Mouse (Mus musculus) ES-E14 (cell line): Measurements from ENCODE around the gene Slc7a3. TPM values are rescaled to one million over a fixed set of nuclear protein-coding genes. Genes with fewer than 3 reads are reported as not detected.
A peak's percentile ranks its signal among the peaks of the same experiment; 100 is the strongest.

ENCODE experiments used
- DNase-seq: peaks from one replicate; pipeline ENCODE4 v3.0.0-alpha.2; 2013; ENCODE audit warnings: low read depth, low spot score
- H3K27ac ChIP-seq: 2 replicates; pipeline ENCODE4 v1.5.1; 2012; ENCODE audit warnings: low read depth, mild to moderate bottlenecking, low read length, moderate library complexity, mixed read lengths; ENCODE audit not compliant: poor library complexity, insufficient read depth, severe bottlenecking
- H3K36me3 ChIP-seq: 2 replicates; pipeline ENCODE4 v1.6.1; 2012; ENCODE audit warnings: mild to moderate bottlenecking, low read length, moderate library complexity, mixed read lengths; ENCODE audit not compliant: control insufficient read depth, poor library complexity, insufficient read depth, severe bottlenecking
- H3K4me1 ChIP-seq, 2 experiments: fragments of 150-350 bp in 1 of 2; sonication (generic) in 1 of 2; 2 replicates each; pipeline ENCODE4 v1.6.1; 2012; ENCODE audit warnings: low read length in 2 of 2, mild to moderate bottlenecking in 1 of 2, mixed read lengths in 1 of 2; ENCODE audit not compliant: control insufficient read depth in 2 of 2, insufficient read depth in 2 of 2, poor library complexity in 1 of 2
- H3K4me3 ChIP-seq, 2 experiments: fragments of 150-350 bp in 1 of 2; sonication (generic) in 1 of 2; 2 replicates each; pipeline ENCODE4 v1.5.1; 2012; ENCODE audit warnings: low read length in 2 of 2, low read depth in 1 of 2, mild to moderate bottlenecking in 1 of 2, mixed read lengths in 1 of 2; ENCODE audit not compliant: insufficient read depth in 1 of 2, poor library complexity in 1 of 2, severe bottlenecking in 1 of 2
- H3K9ac ChIP-seq: 2 replicates; pipeline ENCODE4 v1.6.1; 2012; ENCODE audit warnings: low read depth, mild to moderate bottlenecking, low read length, mixed read lengths; ENCODE audit not compliant: poor library complexity, insufficient read depth, severe bottlenecking
- H3K9me3 ChIP-seq: fragments of 150-350 bp; sonication (generic); 2 replicates; pipeline ENCODE4 v1.6.1; 2012; ENCODE audit warnings: low read depth, mild to moderate bottlenecking, low read length; ENCODE audit not compliant: control insufficient read depth, insufficient read depth
- CHD2 ChIP-seq: IDR thresholded peaks from 2 replicates; pipeline ENCODE4 v1.6.1; 2014; ENCODE audit warnings: mild to moderate bottlenecking, low read depth, low read length, inconsistent platforms
- HCFC1 ChIP-seq: IDR thresholded peaks from 2 replicates; pipeline ENCODE4 v1.6.1; 2012; ENCODE audit warnings: low read length, inconsistent platforms, borderline replicate concordance; ENCODE audit not compliant: insufficient read depth
- MAFK ChIP-seq: IDR thresholded peaks from 2 replicates; pipeline ENCODE4 v1.6.1; 2014; ENCODE audit warnings: mild to moderate bottlenecking, low read depth, low read length, inconsistent platforms; ENCODE audit not compliant: insufficient read depth
- ZC3H11A ChIP-seq: IDR thresholded peaks from 2 replicates; pipeline ENCODE4 v1.6.1; 2012; ENCODE audit warnings: low read depth, mild to moderate bottlenecking, inconsistent platforms, low read length, borderline replicate concordance
- ZNF384 ChIP-seq: IDR thresholded peaks from 2 replicates; pipeline ENCODE4 v1.6.1; 2012; ENCODE audit warnings: low read depth, low read length, inconsistent platforms
- in situ Hi-C, 2 experiments: fragments of 600-800 bp; cut with MboI; formaldehyde crosslinking; loops; one replicate each; pipeline ENCODE4 v1.15.1; 2025; ENCODE audit warnings: low sequenced_read_pairs in 2 of 2, inconsistent platforms in 1 of 2; ENCODE audit not compliant: unreplicated experiment in 2 of 2
- total RNA-seq: library from RNA; depleted of rRNA; stranded (reverse); fragments of 300-350 nt; gene quantifications from 2 replicates; pipeline ENCODE4 v1.2.3, GENCODE M21; 2012; rRNA removed

Gene Slc7a3
- total RNA-seq, 1 experiment = 296 TPM

DNA sequence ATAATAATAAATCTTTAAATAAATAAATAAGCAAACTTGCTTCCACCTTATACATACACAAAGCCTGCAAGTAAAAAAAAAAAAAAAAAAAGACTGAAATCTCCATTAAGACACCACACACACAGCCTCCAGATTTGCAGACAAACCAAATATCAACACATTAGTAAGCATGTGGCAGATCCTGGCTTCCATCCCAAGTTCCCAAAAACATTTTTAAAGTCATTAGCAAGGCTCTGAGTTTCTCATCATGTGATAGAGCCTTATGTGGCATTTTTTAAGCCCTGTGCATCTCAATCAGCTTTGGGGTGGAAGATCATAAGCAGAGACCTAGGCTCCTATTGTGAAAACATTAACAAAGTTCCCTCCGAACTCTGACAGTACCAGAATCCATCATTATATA lies 20.6 kb downstream of the Slc7a3 start:
- TF ChIP-seq ZC3H11A = no peak
- H3K27ac ChIP-seq = no peak overlapping the region
- H3K36me3 ChIP-seq = no peaks in the 10 kb centered on the region
- in situ Hi-C loops = no loop called here
- H3K4me3 ChIP-seq = no peak overlapping the region
- no peak for DNase-seq
- no peaks in the 10 kb centered on the region for H3K9me3 ChIP-seq
- no peak overlapping the region for H3K9ac ChIP-seq
- H3K4me1 ChIP-seq = no peaks in the 10 kb centered on the region

GRCm38 (mm10) chrX:101063503-101063902 lies 22.3 kb downstream of the Slc7a3 start:
- Histone ChIP-seq H3K4me1 (no peaks in the 10 kb centered on the region), H3K27ac (no peak overlapping the region), H3K36me3 (no peaks in the 10 kb centered on the region), H3K9ac (no peak overlapping the region), H3K4me3 (no peak overlapping the region), H3K9me3 (no peaks in the 10 kb centered on the region)
- in situ Hi-C loops = no loop called here
- no peak for DNase-seq
- TF ChIP-seq ZC3H11A (no peak), ZNF384 (no peak), MAFK (no peak), CHD2 (no peak), HCFC1 (no peak)

GRCm38 (mm10) chrX:101059541-101059940 lies 26.3 kb downstream of the Slc7a3 start, which contains the start of gene Tex11:
Tex11 (minus strand) TSS chrX:101059667.
- in situ Hi-C loops = no loop called here
- peak; percentile 30 for DNase-seq
- no peak for TF ChIP-seq CHD2
- no peak for TF ChIP-seq HCFC1
- no peak for TF ChIP-seq ZNF384
- TF ChIP-seq ZC3H11A = no peak
- no peak for TF ChIP-seq MAFK
- no peaks in the 10 kb centered on the region for H3K9me3 ChIP-seq
- H3K4me1 ChIP-seq = no peaks in the 10 kb centered on the region
- H3K4me3 ChIP-seq = peak within 1 kb of the TSS; percentile 2 to 28; a peak in 3 of 4 replicates
- H3K9ac ChIP-seq = no peak within 1 kb of the TSS
- no peak within 1 kb of the TSS for H3K27ac ChIP-seq
- no peaks in the 10 kb centered on the region for H3K36me3 ChIP-seq

Other genes with a start within 250 kb of the Slc7a3 start
- 3.4 and 6.5 TPM in 2 replicates for gene Tex11, start 26.4 kb downstream of the Slc7a3 start, total RNA-seq
- 26.3 and 34.8 TPM in 2 replicates for gene Snx12, start 136.5 kb upstream of the Slc7a3 start, total RNA-seq
- gene Foxo4, start 168.5 kb upstream of the Slc7a3 start, total RNA-seq = 22.5 and 38.9 TPM in 2 replicates
- gene Gm614, start 178.0 kb upstream of the Slc7a3 start, total RNA-seq = not detected in 2 replicates
- 2.0 and 2.6 TPM in 2 replicates for gene Il2rg, start 182.2 kb upstream of the Slc7a3 start, total RNA-seq
- gene Gm20489, start 183.0 kb upstream of the Slc7a3 start, total RNA-seq = not detected in 2 replicates
- gene Med12, start 188.0 kb upstream of the Slc7a3 start, total RNA-seq = 26.7 and 27.0 TPM in 2 replicates
- 0.13 and 2.0 TPM in 2 replicates for gene Nlgn3, start 213.1 kb upstream of the Slc7a3 start, total RNA-seq